Mouse (Mus musculus) lung, adult 2 months (tissue): ENCODE results near the gene Cactin.

Experiments
- CTCF ChIP-seq: fragments of 200-500 bp; IDR thresholded peaks from 2 replicates; pipeline ENCODE4 v1.5.1; 2011; ENCODE audit warnings: mild to moderate bottlenecking, low read length, control low read depth; ENCODE audit not compliant: insufficient read depth
- POLR2A ChIP-seq: fragments of 200-500 bp; IDR thresholded peaks from 2 replicates; pipeline ENCODE4 v1.6.1; 2011; ENCODE audit warnings: low read depth, mild to moderate bottlenecking, control low read depth, low read length, borderline replicate concordance; ENCODE audit errors: extremely low read depth

DNA sequence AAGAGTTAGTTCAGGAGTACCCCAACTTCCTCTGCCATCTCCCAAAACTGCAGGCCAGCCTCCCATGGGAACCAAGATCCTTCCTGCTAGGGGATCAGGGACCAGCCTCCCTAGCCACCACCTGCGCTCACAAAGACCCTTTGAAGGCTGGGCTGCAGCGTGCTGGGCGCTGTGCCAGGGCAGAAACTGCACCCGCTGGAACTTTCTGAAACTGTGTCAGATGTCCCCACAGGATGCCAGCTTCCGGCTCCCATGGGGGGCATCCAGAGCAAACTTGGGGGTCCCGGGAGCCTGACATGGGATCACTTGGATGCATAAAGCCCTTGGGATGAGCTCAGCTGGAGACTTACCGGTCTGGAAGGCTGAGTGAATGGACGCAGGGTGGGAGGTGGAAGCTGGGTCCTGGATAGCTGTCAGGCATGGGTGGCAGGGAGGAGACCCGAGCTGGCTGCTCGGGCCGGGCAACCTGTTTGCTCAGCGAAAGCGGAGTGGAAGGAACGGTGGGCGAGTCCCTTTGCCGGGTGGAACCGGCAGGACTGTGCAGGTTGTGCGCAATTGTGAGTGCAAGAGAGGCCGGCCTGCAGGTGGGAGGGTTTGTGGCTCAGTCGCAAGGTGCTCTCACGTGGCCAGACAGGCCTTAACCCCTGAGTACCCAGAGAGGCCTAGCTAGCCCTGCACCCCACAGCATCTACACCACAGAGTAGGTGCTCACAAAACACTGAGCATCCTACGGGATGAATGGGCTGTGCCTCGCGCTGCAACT lies 30.0 kb upstream of the Cactin start:
- TF ChIP-seq CTCF (no peak), POLR2A (peak; percentile 55; the same call in 1 of the 2 replicates)
